Mouse (Mus musculus) midbrain, postnatal 0 days (tissue): ENCODE results near the gene Celsr1. TPM values are rescaled to one million over a fixed set of nuclear protein-coding genes. Genes with fewer than 3 reads are reported as not detected.

Source experiments
- ATAC-seq: fragments of 200-750 bp; cut with Nextera tagmentation; 2 replicates; pipeline ENCODE4 v1.8.0; 2017; ENCODE audit warnings: moderate number of reproducible peaks, mild to moderate bottlenecking, moderate TSS enrichment, moderate library complexity; ENCODE audit not compliant: low FRiP score
- DNase-seq: peaks from one replicate; pipeline ENCODE4 v3.0.0-alpha.2; 2015; ENCODE audit warnings: low spot score
- H3K27ac ChIP-seq: fragments of 300-500 bp; sonication (generic); 2 replicates; pipeline ENCODE4 v1.5.1; 2014; ENCODE audit warnings: low read depth, mild to moderate bottlenecking, low read length, mixed read lengths
- H3K27me3 ChIP-seq: fragments of 300-500 bp; sonication (generic); 2 replicates; pipeline ENCODE4 v1.6.1; 2014; ENCODE audit warnings: low read length, control low read depth, mixed read lengths; ENCODE audit not compliant: insufficient read depth
- H3K36me3 ChIP-seq: fragments of 300-500 bp; sonication (generic); 2 replicates; pipeline ENCODE4 v1.6.1; 2014; ENCODE audit warnings: low read length, control low read depth, mixed read lengths; ENCODE audit not compliant: insufficient read depth
- H3K4me1 ChIP-seq: fragments of 300-500 bp; sonication (generic); 2 replicates; pipeline ENCODE4 v1.6.1; 2014; ENCODE audit warnings: mild to moderate bottlenecking, control low read depth, antibody characterized with exemption, low read length, mixed read lengths; ENCODE audit not compliant: insufficient read depth
- H3K4me2 ChIP-seq: fragments of 300-500 bp; sonication (generic); 2 replicates; pipeline ENCODE4 v1.6.1; 2014; ENCODE audit warnings: low read depth, mild to moderate bottlenecking, low read length, mixed read lengths; ENCODE audit not compliant: poor library complexity, severe bottlenecking
- H3K4me3 ChIP-seq: fragments of 300-500 bp; sonication (generic); 2 replicates; pipeline ENCODE4 v1.5.1; 2014; ENCODE audit warnings: low read depth, mild to moderate bottlenecking, low read length, moderate library complexity
- H3K9ac ChIP-seq: fragments of 300-500 bp; sonication (generic); replicated peaks from 2 replicates; pipeline ENCODE4 v1.6.1; 2014; ENCODE audit warnings: mild to moderate bottlenecking, low read length, moderate library complexity, mixed read lengths; ENCODE audit not compliant: poor library complexity, severe bottlenecking
- H3K9me3 ChIP-seq: fragments of 300-500 bp; sonication (generic); 2 replicates; pipeline ENCODE4 v1.6.1; 2016; ENCODE audit warnings: low read length, control low read depth
- CTCF ChIP-seq: IDR thresholded peaks from 2 replicates; pipeline ENCODE4 v1.5.1; 2016; ENCODE audit warnings: antibody characterized with exemption, mild to moderate bottlenecking
- WGBS: fragments of 180-500 bp; shearing (Covaris S2); extraction: QIAGEN DNeasy Blood & Tissue Kit; methylation state at CpG from one replicate; pipeline ENCODE4 v1.1.7; 2014; 5-methylcytosine and 5-hydroxymethylcytosine counted together
- polyA plus RNA-seq: library from polyadenylated mRNA; unstranded; fragments of >200 nt; fragmentation: Nextera tagmentation; extraction: Ambion mirVana; gene quantifications from 2 replicates; pipeline ENCODE4 v1.2.1, GENCODE M21; 2015
- total RNA-seq: library from RNA; depleted of rRNA; stranded (reverse); fragments of >200 nt; gene quantifications from 2 replicates; pipeline ENCODE4 v1.2.3, GENCODE M21; 2014

Gene Celsr1
- total and polyA plus RNA-seq, 2 experiments from 2014 or later = 0.79 to 15.0 TPM

GRCm38 (mm10) chr15:85902505-85902904 is 131.1 kb downstream of the Celsr1 start:
- Histone ChIP-seq H3K9ac (no peak overlapping the region), H3K4me3 (no peak overlapping the region), H3K4me2 (no peak overlapping the region), H3K36me3 (peaks cover 4% of the 10 kb centered on the region; the same call in 1 of the 2 replicates), H3K27ac (no peak overlapping the region), H3K9me3 (no peaks in the 10 kb centered on the region), H3K27me3 (no peaks in the 10 kb centered on the region), H3K4me1 (no peaks in the 10 kb centered on the region)
- TF ChIP-seq CTCF = no peak
- ATAC-seq (no peak), DNase-seq (no peak)
- 87% methylated on average over 10 of the region's 10 CpGs for WGBS

DNA sequence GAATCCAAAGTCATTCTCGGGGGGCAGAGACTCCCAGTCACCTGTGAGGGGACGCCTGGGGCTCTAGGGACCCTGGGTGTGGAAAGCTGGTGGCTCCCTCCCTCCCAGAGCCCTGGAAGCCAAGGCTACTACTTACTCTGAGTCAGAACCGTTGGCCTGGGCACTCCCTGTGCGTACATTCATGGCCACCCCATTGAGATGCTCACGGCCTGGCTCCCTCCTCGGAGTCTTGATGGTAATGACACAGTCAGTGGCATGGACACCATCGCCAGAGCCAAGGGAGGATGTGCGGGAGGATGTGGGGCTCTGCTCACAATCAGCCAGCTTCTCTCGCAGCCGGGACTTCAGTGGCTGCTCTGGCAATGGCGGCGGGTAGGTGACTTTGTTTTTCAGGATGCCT is 132.8 kb downstream of the Celsr1 start:
- 85% methylated on average over 12 of the region's 12 CpGs for WGBS
- no peak for TF ChIP-seq CTCF
- no peak for ATAC-seq

GRCm38 (mm10) chr15:85900318-85900717 is 133.3 kb downstream of the Celsr1 start:
- TF ChIP-seq CTCF = no peak
- no peaks in the 10 kb centered on the region for H3K4me1 ChIP-seq
- H3K27ac ChIP-seq = no peak overlapping the region
- 76% methylated on average over 8 of the region's 8 CpGs for WGBS
- ATAC-seq (no peak), DNase-seq (no peak)
- H3K9ac ChIP-seq = no peak overlapping the region
- H3K27me3 ChIP-seq = no peaks in the 10 kb centered on the region
- H3K9me3 ChIP-seq = no peaks in the 10 kb centered on the region
- no peak overlapping the region for H3K4me3 ChIP-seq
- no peak overlapping the region for H3K4me2 ChIP-seq
- peaks cover 19% of the 10 kb centered on the region for H3K36me3 ChIP-seq

More for the DNA sequence above, 132.8 kb downstream of the Celsr1 start:
- peaks cover 15% of the 10 kb centered on the region for H3K36me3 ChIP-seq
- no peak overlapping the region for H3K9ac ChIP-seq
- H3K27ac ChIP-seq = no peak overlapping the region
- H3K4me2 ChIP-seq = no peak overlapping the region
- no peak overlapping the region for H3K4me3 ChIP-seq
- H3K9me3 ChIP-seq = no peaks in the 10 kb centered on the region
- H3K27me3 ChIP-seq = no peaks in the 10 kb centered on the region
- DNase-seq = no peak
- H3K4me1 ChIP-seq = no peaks in the 10 kb centered on the region

DNA sequence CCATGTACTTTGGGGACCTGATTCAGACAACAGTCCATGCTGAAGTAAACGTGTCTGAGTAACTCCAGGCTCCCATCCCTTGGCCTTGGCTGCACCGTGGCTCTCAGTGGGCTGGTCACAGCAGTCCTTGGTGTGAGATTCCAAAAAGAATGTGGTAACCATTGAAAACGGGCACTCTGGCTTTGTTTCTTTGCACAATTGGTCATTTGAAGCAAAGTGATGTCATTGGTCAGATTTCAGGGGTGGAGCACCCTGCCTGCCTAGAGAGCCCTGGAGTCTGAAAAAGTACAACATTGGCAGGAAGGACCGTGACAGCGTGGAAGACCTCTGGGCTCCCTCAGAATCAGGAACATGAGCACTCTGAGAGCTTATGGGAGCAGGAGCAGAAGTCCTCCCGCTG is 134.2 kb downstream of the Celsr1 start:
- Histone ChIP-seq H3K27ac (no peak overlapping the region), H3K4me3 (no peak overlapping the region), H3K27me3 (no peaks in the 10 kb centered on the region), H3K9me3 (no peaks in the 10 kb centered on the region), H3K4me2 (no peak overlapping the region), H3K4me1 (no peaks in the 10 kb centered on the region), H3K9ac (no peak overlapping the region), H3K36me3 (peaks cover 28% of the 10 kb centered on the region)
- TF ChIP-seq CTCF = no peak
- no peak for ATAC-seq
- peak; percentile 38 for DNase-seq
- WGBS = 61% methylated on average over 6 of the region's 6 CpGs

- no peak overlapping the region for H3K4me3 ChIP-seq
- H3K9me3 ChIP-seq = no peaks in the 10 kb centered on the region
- H3K36me3 ChIP-seq = peaks cover 48% of the 10 kb centered on the region
- WGBS = 75% methylated on average over 10 of the region's 10 CpGs
- H3K27me3 ChIP-seq = no peaks in the 10 kb centered on the region
- TF ChIP-seq CTCF = no peak
- H3K4me1 ChIP-seq = no peaks in the 10 kb centered on the region
- no peak overlapping the region for H3K4me2 ChIP-seq
- H3K9ac ChIP-seq = no peak overlapping the region
- ATAC-seq (0 out of 2 replicates have a peak, but pooled peaks have one; percentile 6), DNase-seq (peak; percentile 32)
- no peak overlapping the region for H3K27ac ChIP-seq
Measured at GRCm38 (mm10) chr15:85897113-85897512, 136.5 kb downstream of the Celsr1 start.

- Histone ChIP-seq H3K4me1 (no peaks in the 10 kb centered on the region), H3K4me3 (no peak overlapping the region), H3K9me3 (no peaks in the 10 kb centered on the region), H3K27ac (no peak overlapping the region), H3K9ac (no peak overlapping the region), H3K36me3 (peaks cover 55% of the 10 kb centered on the region), H3K4me2 (no peak overlapping the region), H3K27me3 (no peaks in the 10 kb centered on the region)
- ATAC-seq = peak; percentile 22; the same call in 1 of the 2 replicates
- TF ChIP-seq CTCF = peak; percentile 99
- WGBS = 9% methylated on average over 8 of the region's 8 CpGs
- DNase-seq = peak; percentile 87
Measured at GRCm38 (mm10) chr15:85896284-85896683, 137.3 kb downstream of the Celsr1 start.
